Mouse (Mus musculus): ENCODE results near the gene Col5a2. TPM values are rescaled to one million over a fixed set of nuclear protein-coding genes. Genes with fewer than 3 reads are reported as not detected.
"Not testable (repeated sequence)": the region's sequence is repeated elsewhere in the genome, so short reads cannot be mapped to it uniquely, and the experiment has no call there.

Col5a2 gene
- polyA plus RNA-seq (2014; fragmentation: Nextera tagmentation; extraction: Ambion mirVana): 23.5 and 26.7 TPM in 2 replicates

GRCm38 (mm10) chr1:45502865-45503332, at the start of gene Col5a2:
Gene Col5a2, minus strand, starts transcription at chr1:45503282.
- peak within 1 kb of the TSS; percentile 49 for H3K4me3 ChIP-seq (ENCODE audit: low read depth, low read length)
- H3K4me2 ChIP-seq (ENCODE audit: low read depth, severe bottlenecking): peak within 1 kb of the TSS; percentile 33
- H3K36me3 ChIP-seq (ENCODE audit: control insufficient read depth, insufficient read depth, low read length): no peaks in the 10 kb centered on the region
- no peaks in the 10 kb centered on the region for H3K4me1 ChIP-seq (ENCODE audit: control insufficient read depth, insufficient read depth, low read length)
- H3K9me3 ChIP-seq (ENCODE audit: control insufficient read depth, low read length): no peaks in the 10 kb centered on the region
- ATAC-seq (ENCODE audit: insufficient number of reproducible peaks, low FRiP score, low TSS enrichment, low read depth): peak; percentile 81; the same call in 1 of the 2 replicates
- DNase-seq (ENCODE audit: low spot score): peak; percentile 68
- H3K9ac ChIP-seq (ENCODE audit: low read length): peak within 1 kb of the TSS; percentile 70
- H3K27ac ChIP-seq (replicated peaks; ENCODE audit: low read depth, low read length): peak within 1 kb of the TSS; percentile 76
- WGBS: 17% methylated on average over 12 of the region's 12 CpGs
- no peaks in the 10 kb centered on the region for H3K27me3 ChIP-seq (ENCODE audit: control insufficient read depth, insufficient read depth, low read length)

DNA sequence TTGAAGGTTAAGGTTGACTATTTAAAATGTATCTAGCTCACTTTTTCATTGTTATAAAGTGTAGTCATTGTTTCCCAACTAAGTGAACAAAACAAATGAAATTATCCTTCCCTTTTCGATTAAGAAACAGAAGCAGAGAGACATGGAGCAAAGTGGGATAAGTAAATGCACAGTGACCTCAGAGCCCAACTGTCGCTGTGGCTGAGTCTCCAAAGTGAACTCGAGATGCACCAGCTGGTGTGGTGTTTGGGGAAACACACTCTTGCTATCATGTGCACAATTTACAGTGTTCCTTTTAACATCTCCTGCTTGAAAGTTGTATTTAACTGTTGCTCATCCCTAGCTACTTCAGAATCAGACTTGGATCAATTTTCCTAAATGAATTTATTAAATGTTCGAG, 47.4 kb upstream of the Col5a2 start:
- Histone ChIP-seq H3K27me3 (ENCODE audit: control insufficient read depth, insufficient read depth, low read length) (no peaks in the 10 kb centered on the region), H3K36me3 (ENCODE audit: control insufficient read depth, insufficient read depth, low read length) (no peaks in the 10 kb centered on the region), H3K9me3 (ENCODE audit: control insufficient read depth, low read length) (no peaks in the 10 kb centered on the region), H3K4me3 (ENCODE audit: low read depth, low read length) (no peak overlapping the region), H3K4me1 (ENCODE audit: control insufficient read depth, insufficient read depth, low read length) (no peaks in the 10 kb centered on the region), H3K9ac (ENCODE audit: low read length) (no peak overlapping the region), H3K4me2 (ENCODE audit: low read depth, severe bottlenecking) (no peak overlapping the region), H3K27ac (replicated peaks; ENCODE audit: low read depth, low read length) (no peak overlapping the region)
- WGBS: 83% methylated on average over 4 of the region's 4 CpGs
- ATAC-seq (ENCODE audit: insufficient number of reproducible peaks, low FRiP score, low TSS enrichment, low read depth) (no peak), DNase-seq (ENCODE audit: low spot score) (no peak)

DNA sequence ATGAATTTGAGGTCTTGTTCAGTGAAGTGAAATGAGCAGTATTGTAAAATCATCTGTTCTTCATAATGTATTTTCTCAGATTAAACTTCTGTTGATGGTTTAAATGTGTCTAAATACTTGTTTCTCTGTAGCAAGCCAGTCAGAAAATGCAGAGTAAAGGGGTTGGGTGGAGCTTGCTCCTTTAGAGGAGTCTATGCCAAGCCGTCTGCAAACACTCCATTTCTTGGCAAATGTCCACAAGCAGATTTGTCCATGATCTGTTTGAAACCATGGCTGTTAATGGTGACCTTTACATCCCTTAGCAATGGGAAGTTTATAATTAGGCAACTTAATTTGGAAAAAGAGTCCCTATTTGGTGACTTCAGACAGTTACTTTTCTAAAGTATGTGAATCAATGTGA, 38.8 kb upstream of the Col5a2 start:
- ATAC-seq (ENCODE audit: insufficient number of reproducible peaks, low FRiP score, low TSS enrichment, low read depth): no peak
- 54% methylated on average over 1 of the region's 1 CpGs for WGBS

DNA sequence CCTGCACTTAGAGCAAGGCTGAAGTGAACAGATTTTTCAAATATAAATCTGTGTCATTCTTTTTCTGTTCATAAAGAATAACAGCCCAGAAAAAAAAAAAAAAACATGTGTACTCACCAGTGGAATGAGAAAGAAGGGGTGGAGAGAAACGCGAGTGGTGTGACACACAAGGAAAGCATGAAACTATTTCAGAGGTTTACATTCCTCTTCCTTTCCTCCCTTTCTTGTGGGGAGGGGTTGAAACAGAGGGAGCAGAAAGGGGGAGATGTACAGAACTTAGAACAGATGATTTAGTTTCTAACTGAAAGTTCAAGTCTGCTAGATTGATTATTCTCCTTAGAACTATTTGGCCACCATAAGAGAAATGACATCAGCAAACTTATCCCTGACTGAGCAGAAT, 38.1 kb upstream of the Col5a2 start:
- DNase-seq (ENCODE audit: low spot score) (no peak), ATAC-seq (ENCODE audit: insufficient number of reproducible peaks, low FRiP score, low TSS enrichment, low read depth) (no peak)
- Histone ChIP-seq H3K9ac (ENCODE audit: low read length) (no peak overlapping the region), H3K9me3 (ENCODE audit: control insufficient read depth, low read length) (no peaks in the 10 kb centered on the region), H3K27ac (replicated peaks; ENCODE audit: low read depth, low read length) (no peak overlapping the region), H3K4me2 (ENCODE audit: low read depth, severe bottlenecking) (no peak overlapping the region), H3K36me3 (ENCODE audit: control insufficient read depth, insufficient read depth, low read length) (no peaks in the 10 kb centered on the region), H3K27me3 (ENCODE audit: control insufficient read depth, insufficient read depth, low read length) (no peaks in the 10 kb centered on the region), H3K4me1 (ENCODE audit: control insufficient read depth, insufficient read depth, low read length) (no peaks in the 10 kb centered on the region), H3K4me3 (ENCODE audit: low read depth, low read length) (no peak overlapping the region)
- 66% methylated on average over 2 of the region's 2 CpGs for WGBS

More for the DNA sequence above, 38.8 kb upstream of the Col5a2 start:
- H3K4me1 ChIP-seq (ENCODE audit: control insufficient read depth, insufficient read depth, low read length): no peaks in the 10 kb centered on the region
- no peaks in the 10 kb centered on the region for H3K27me3 ChIP-seq (ENCODE audit: control insufficient read depth, insufficient read depth, low read length)
- no peak overlapping the region for H3K9ac ChIP-seq (ENCODE audit: low read length)
- H3K36me3 ChIP-seq (ENCODE audit: control insufficient read depth, insufficient read depth, low read length): no peaks in the 10 kb centered on the region
- no peak overlapping the region for H3K27ac ChIP-seq (replicated peaks; ENCODE audit: low read depth, low read length)
- H3K4me2 ChIP-seq (ENCODE audit: low read depth, severe bottlenecking): no peak overlapping the region
- no peak for DNase-seq (ENCODE audit: low spot score)
- no peak overlapping the region for H3K4me3 ChIP-seq (ENCODE audit: low read depth, low read length)
- H3K9me3 ChIP-seq (ENCODE audit: control insufficient read depth, low read length): no peaks in the 10 kb centered on the region

DNA sequence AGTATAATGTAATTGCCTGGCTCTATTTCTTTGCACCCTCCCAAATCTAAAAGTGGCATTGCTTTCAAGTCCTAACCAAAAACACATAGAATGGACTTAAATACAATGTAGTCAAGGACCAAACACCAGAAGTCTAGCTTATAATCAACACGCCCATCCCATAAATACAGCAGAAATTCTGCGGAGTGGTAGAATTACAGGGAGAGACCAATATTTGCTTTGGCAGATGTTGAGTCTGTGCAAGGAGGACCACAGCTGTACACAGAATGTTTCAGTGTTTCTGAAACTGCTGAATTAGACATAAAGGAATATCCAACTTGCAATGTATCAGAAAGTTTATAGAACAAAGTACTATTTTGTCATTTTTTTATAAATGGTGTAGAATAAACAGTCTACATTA, 28.4 kb upstream of the Col5a2 start:
- H3K4me1 ChIP-seq (ENCODE audit: control insufficient read depth, insufficient read depth, low read length): no peaks in the 10 kb centered on the region
- WGBS: 95% methylated on average over 2 of the region's 2 CpGs
- no peak for ATAC-seq (ENCODE audit: insufficient number of reproducible peaks, low FRiP score, low TSS enrichment, low read depth)
- no peak for DNase-seq (ENCODE audit: low spot score)
- H3K9ac ChIP-seq (ENCODE audit: low read length): no peak overlapping the region
- H3K4me3 ChIP-seq (ENCODE audit: low read depth, low read length): no peak overlapping the region
- H3K27me3 ChIP-seq (ENCODE audit: control insufficient read depth, insufficient read depth, low read length): no peaks in the 10 kb centered on the region
- no peak overlapping the region for H3K4me2 ChIP-seq (ENCODE audit: low read depth, severe bottlenecking)
- H3K9me3 ChIP-seq (ENCODE audit: control insufficient read depth, low read length): no peaks in the 10 kb centered on the region
- no peaks in the 10 kb centered on the region for H3K36me3 ChIP-seq (ENCODE audit: control insufficient read depth, insufficient read depth, low read length)
- no peak overlapping the region for H3K27ac ChIP-seq (replicated peaks; ENCODE audit: low read depth, low read length)

DNA sequence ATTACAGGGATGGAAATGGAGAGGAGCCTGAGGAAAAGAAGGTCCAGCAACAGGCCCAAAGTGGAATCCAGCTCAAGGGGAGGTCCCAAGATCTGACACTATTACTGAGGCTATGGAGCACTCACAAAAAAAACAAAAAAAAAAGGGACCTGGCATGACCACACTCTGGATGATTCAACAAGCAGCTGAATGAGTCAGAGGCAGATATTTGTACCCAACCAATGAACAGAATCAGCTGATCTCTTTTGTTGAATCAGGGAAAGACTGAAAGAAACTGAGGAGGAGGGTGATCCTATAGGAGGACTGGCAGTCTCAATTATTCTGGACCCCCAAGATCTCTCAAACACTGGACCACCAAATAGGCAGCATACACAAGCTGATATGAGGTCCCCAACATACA, 24.4 kb upstream of the Col5a2 start:
- H3K9me3 ChIP-seq (ENCODE audit: control insufficient read depth, low read length); H3K4me3 ChIP-seq (ENCODE audit: low read depth, low read length); H3K4me1 ChIP-seq (ENCODE audit: control insufficient read depth, insufficient read depth, low read length); H3K27ac ChIP-seq (replicated peaks; ENCODE audit: low read depth, low read length); H3K27me3 ChIP-seq (ENCODE audit: control insufficient read depth, insufficient read depth, low read length); H3K4me2 ChIP-seq (ENCODE audit: low read depth, severe bottlenecking); H3K9ac ChIP-seq (ENCODE audit: low read length); H3K36me3 ChIP-seq (ENCODE audit: control insufficient read depth, insufficient read depth, low read length); DNase-seq (ENCODE audit: low spot score); ATAC-seq (ENCODE audit: insufficient number of reproducible peaks, low FRiP score, low TSS enrichment, low read depth): not testable (repeated sequence)

- DNase-seq (ENCODE audit: low spot score): no peak
- no peak for ATAC-seq (ENCODE audit: insufficient number of reproducible peaks, low FRiP score, low TSS enrichment, low read depth)
- H3K36me3 ChIP-seq (ENCODE audit: control insufficient read depth, insufficient read depth, low read length): no peaks in the 10 kb centered on the region
- no peak overlapping the region for H3K4me3 ChIP-seq (ENCODE audit: low read depth, low read length)
- H3K9me3 ChIP-seq (ENCODE audit: control insufficient read depth, low read length): no peaks in the 10 kb centered on the region
- H3K9ac ChIP-seq (ENCODE audit: low read length): no peak overlapping the region
- no peak overlapping the region for H3K27ac ChIP-seq (replicated peaks; ENCODE audit: low read depth, low read length)
- 84% methylated on average over 3 of the region's 3 CpGs for WGBS
- H3K4me2 ChIP-seq (ENCODE audit: low read depth, severe bottlenecking): no peak overlapping the region
- no peaks in the 10 kb centered on the region for H3K4me1 ChIP-seq (ENCODE audit: control insufficient read depth, insufficient read depth, low read length)
- H3K27me3 ChIP-seq (ENCODE audit: control insufficient read depth, insufficient read depth, low read length): no peaks in the 10 kb centered on the region
Observed at GRCm38 (mm10) chr1:45523601-45524000, 20.5 kb upstream of the Col5a2 start.

- 82% methylated on average over 2 of the region's 2 CpGs for WGBS
- H3K4me1 ChIP-seq (ENCODE audit: control insufficient read depth, insufficient read depth, low read length): no peaks in the 10 kb centered on the region
- H3K27ac ChIP-seq (replicated peaks; ENCODE audit: low read depth, low read length): no peak overlapping the region
- no peak for ATAC-seq (ENCODE audit: insufficient number of reproducible peaks, low FRiP score, low TSS enrichment, low read depth)
- H3K9me3 ChIP-seq (ENCODE audit: control insufficient read depth, low read length): no peaks in the 10 kb centered on the region
- no peaks in the 10 kb centered on the region for H3K27me3 ChIP-seq (ENCODE audit: control insufficient read depth, insufficient read depth, low read length)
- DNase-seq (ENCODE audit: low spot score): no peak
- H3K36me3 ChIP-seq (ENCODE audit: control insufficient read depth, insufficient read depth, low read length): no peaks in the 10 kb centered on the region
- H3K9ac ChIP-seq (ENCODE audit: low read length): no peak overlapping the region
- H3K4me3 ChIP-seq (ENCODE audit: low read depth, low read length): no peak overlapping the region
- no peak overlapping the region for H3K4me2 ChIP-seq (ENCODE audit: low read depth, severe bottlenecking)
Observed at GRCm38 (mm10) chr1:45521486-45521885, 18.4 kb upstream of the Col5a2 start.

- Histone ChIP-seq H3K9ac (ENCODE audit: low read length) (peak overlapping the region; percentile 70), H3K27ac (replicated peaks; ENCODE audit: low read depth, low read length) (peak overlapping the region; percentile 76), H3K27me3 (ENCODE audit: control insufficient read depth, insufficient read depth, low read length) (no peaks in the 10 kb centered on the region), H3K4me3 (ENCODE audit: low read depth, low read length) (peak overlapping the region; percentile 49), H3K4me2 (ENCODE audit: low read depth, severe bottlenecking) (peak overlapping the region; percentile 33), H3K4me1 (ENCODE audit: control insufficient read depth, insufficient read depth, low read length) (no peaks in the 10 kb centered on the region), H3K9me3 (ENCODE audit: control insufficient read depth, low read length) (no peaks in the 10 kb centered on the region), H3K36me3 (ENCODE audit: control insufficient read depth, insufficient read depth, low read length) (no peaks in the 10 kb centered on the region)
- DNase-seq (ENCODE audit: low spot score) (peak; percentile 67), ATAC-seq (ENCODE audit: insufficient number of reproducible peaks, low FRiP score, low TSS enrichment, low read depth) (peak; percentile 59; the same call in 1 of the 2 replicates)
- WGBS: 8% methylated on average over 11 of the region's 11 CpGs
Observed at GRCm38 (mm10) chr1:45502241-45502741, 791 bp downstream of the Col5a2 start.
